Mouse (Mus musculus): Measurements from ENCODE around the gene Gm5134. TPM values are rescaled to one million over a fixed set of nuclear protein-coding genes. Genes with fewer than 3 reads are reported as not detected.

The Gm5134 gene
- polyA plus RNA-seq, 1 experiment from 2014 or later: not detected

GRCm38 (mm10) chr10:75936909-75937667 is 17.2 kb upstream of the Gm5134 start:
- 36% methylated on average over 18 of the region's 18 CpGs for WGBS
- no peaks in the 10 kb centered on the region for H3K36me3 ChIP-seq (ENCODE audit: control insufficient read depth, insufficient read depth)
- H3K4me1 ChIP-seq (replicated peaks; ENCODE audit: control insufficient read depth, insufficient read depth, low read length): peaks cover 20% of the 10 kb centered on the region
- 0 out of 2 replicates have a peak, but pooled peaks have one; percentile 4 for ATAC-seq
- H3K27ac ChIP-seq (ENCODE audit: low read length): no peak overlapping the region
- H3K9ac ChIP-seq (replicated peaks; ENCODE audit: low read depth, low read length): 0 out of 2 replicates have a peak overlapping the region, but pooled peaks have one; percentile 13
- no peak overlapping the region for H3K4me2 ChIP-seq (ENCODE audit: low read length)
- no peaks in the 10 kb centered on the region for H3K9me3 ChIP-seq (ENCODE audit: control insufficient read depth, low read length)
- H3K27me3 ChIP-seq (replicated peaks; ENCODE audit: control insufficient read depth, insufficient read depth, low read length): peaks cover 9% of the 10 kb centered on the region; the same call in 1 of the 2 replicates
- H3K4me3 ChIP-seq (replicated peaks; ENCODE audit: low read length): no peak overlapping the region

- H3K4me1 ChIP-seq (replicated peaks; ENCODE audit: control insufficient read depth, insufficient read depth, low read length): peaks cover 11% of the 10 kb centered on the region
- H3K36me3 ChIP-seq (ENCODE audit: control insufficient read depth, insufficient read depth): no peaks in the 10 kb centered on the region
- no peak overlapping the region for H3K27ac ChIP-seq (ENCODE audit: low read length)
- no peak overlapping the region for H3K9ac ChIP-seq (replicated peaks; ENCODE audit: low read depth, low read length)
- WGBS: 54% methylated on average over 10 of the region's 10 CpGs
- H3K4me3 ChIP-seq (replicated peaks; ENCODE audit: low read length): no peak overlapping the region
- ATAC-seq: no peak
- peaks cover 9% of the 10 kb centered on the region; the same call in 1 of the 2 replicates for H3K27me3 ChIP-seq (replicated peaks; ENCODE audit: control insufficient read depth, insufficient read depth, low read length)
- H3K9me3 ChIP-seq (ENCODE audit: control insufficient read depth, low read length): no peaks in the 10 kb centered on the region
- no peak overlapping the region for H3K4me2 ChIP-seq (ENCODE audit: low read length)
These were observed 16.3 kb upstream of the Gm5134 start for GRCm38 (mm10) chr10:75937851-75938643.

GRCm38 (mm10) chr10:75939481-75940234 is 14.7 kb upstream of the Gm5134 start:
- no peak for ATAC-seq
- H3K4me1 ChIP-seq (replicated peaks; ENCODE audit: control insufficient read depth, insufficient read depth, low read length): peaks cover 20% of the 10 kb centered on the region
- 57% methylated on average over 9 of the region's 9 CpGs for WGBS

GRCm38 (mm10) chr10:75940520-75940919 is 13.8 kb upstream of the Gm5134 start, which contains the start of gene Gm867:
Gene Gm867 (minus strand): TSS chr10:75940672.
- H3K27ac ChIP-seq (ENCODE audit: low read length): no peak within 1 kb of the TSS
- H3K4me3 ChIP-seq (replicated peaks; ENCODE audit: low read length): no peak within 1 kb of the TSS
- H3K9me3 ChIP-seq (ENCODE audit: control insufficient read depth, low read length): no peaks in the 10 kb centered on the region
- no peak within 1 kb of the TSS for H3K9ac ChIP-seq (replicated peaks; ENCODE audit: low read depth, low read length)
- ATAC-seq: no peak
- H3K4me1 ChIP-seq (replicated peaks; ENCODE audit: control insufficient read depth, insufficient read depth, low read length): peaks cover 16% of the 10 kb centered on the region
- H3K36me3 ChIP-seq (ENCODE audit: control insufficient read depth, insufficient read depth): no peaks in the 10 kb centered on the region
- WGBS: 82% methylated on average over 5 of the region's 5 CpGs
- H3K27me3 ChIP-seq (replicated peaks; ENCODE audit: control insufficient read depth, insufficient read depth, low read length): peaks cover 7% of the 10 kb centered on the region; the same call in 1 of the 2 replicates
- H3K4me2 ChIP-seq (ENCODE audit: low read length): no peak within 1 kb of the TSS

More at GRCm38 (mm10) chr10:75939481-75940234, 14.7 kb upstream of the Gm5134 start:
- no peak overlapping the region for H3K4me3 ChIP-seq (replicated peaks; ENCODE audit: low read length)
- no peak overlapping the region for H3K4me2 ChIP-seq (ENCODE audit: low read length)
- H3K27me3 ChIP-seq (replicated peaks; ENCODE audit: control insufficient read depth, insufficient read depth, low read length): peaks cover 9% of the 10 kb centered on the region; the same call in 1 of the 2 replicates
- no peak overlapping the region for H3K9ac ChIP-seq (replicated peaks; ENCODE audit: low read depth, low read length)
- H3K36me3 ChIP-seq (ENCODE audit: control insufficient read depth, insufficient read depth): no peaks in the 10 kb centered on the region
- H3K27ac ChIP-seq (ENCODE audit: low read length): no peak overlapping the region
- H3K9me3 ChIP-seq (ENCODE audit: control insufficient read depth, low read length): no peaks in the 10 kb centered on the region

GRCm38 (mm10) chr10:75941042-75941824 is 13.1 kb upstream of the Gm5134 start:
- no peak overlapping the region for H3K27ac ChIP-seq (ENCODE audit: low read length)
- ATAC-seq: no peak
- no peaks in the 10 kb centered on the region for H3K9me3 ChIP-seq (ENCODE audit: control insufficient read depth, low read length)
- WGBS: 59% methylated on average over 9 of the region's 9 CpGs
- no peak overlapping the region for H3K4me3 ChIP-seq (replicated peaks; ENCODE audit: low read length)
- H3K4me1 ChIP-seq (replicated peaks; ENCODE audit: control insufficient read depth, insufficient read depth, low read length): peaks cover 9% of the 10 kb centered on the region
- H3K4me2 ChIP-seq (ENCODE audit: low read length): no peak overlapping the region
- no peak overlapping the region for H3K9ac ChIP-seq (replicated peaks; ENCODE audit: low read depth, low read length)
- peaks cover 7% of the 10 kb centered on the region; the same call in 1 of the 2 replicates for H3K27me3 ChIP-seq (replicated peaks; ENCODE audit: control insufficient read depth, insufficient read depth, low read length)
- H3K36me3 ChIP-seq (ENCODE audit: control insufficient read depth, insufficient read depth): no peaks in the 10 kb centered on the region

- no peaks in the 10 kb centered on the region for H3K9me3 ChIP-seq (ENCODE audit: control insufficient read depth, low read length)
- no peak for ATAC-seq
- H3K4me2 ChIP-seq (ENCODE audit: low read length): no peak within 1 kb of the TSS
- H3K4me1 ChIP-seq (replicated peaks; ENCODE audit: control insufficient read depth, insufficient read depth, low read length): peaks cover 8% of the 10 kb centered on the region
- no peak within 1 kb of the TSS for H3K9ac ChIP-seq (replicated peaks; ENCODE audit: low read depth, low read length)
- no peak within 1 kb of the TSS for H3K27ac ChIP-seq (ENCODE audit: low read length)
- WGBS: 82% methylated on average over 15 of the region's 15 CpGs
- H3K36me3 ChIP-seq (ENCODE audit: control insufficient read depth, insufficient read depth): no peaks in the 10 kb centered on the region
- H3K4me3 ChIP-seq (replicated peaks; ENCODE audit: low read length): no peak within 1 kb of the TSS
- no peaks in the 10 kb centered on the region for H3K27me3 ChIP-seq (replicated peaks; ENCODE audit: control insufficient read depth, insufficient read depth, low read length)
These were observed 11.4 kb upstream of the Gm5134 start, which contains the start of gene Vpreb3 for GRCm38 (mm10) chr10:75942736-75943477. Gene Vpreb3 (plus strand): TSS chr10:75943057.

GRCm38 (mm10) chr10:75944066-75944772 is 10.1 kb upstream of the Gm5134 start:
- peak; percentile 45; the same call in 1 of the 2 replicates for ATAC-seq
- Histone ChIP-seq H3K9ac (replicated peaks; ENCODE audit: low read depth, low read length) (no peak overlapping the region), H3K9me3 (ENCODE audit: control insufficient read depth, low read length) (no peaks in the 10 kb centered on the region), H3K36me3 (ENCODE audit: control insufficient read depth, insufficient read depth) (no peaks in the 10 kb centered on the region), H3K27ac (ENCODE audit: low read length) (no peak overlapping the region), H3K27me3 (replicated peaks; ENCODE audit: control insufficient read depth, insufficient read depth, low read length) (0 out of 2 replicates have a peak, but pooled peaks cover 2% of the 10 kb centered on the region), H3K4me3 (replicated peaks; ENCODE audit: low read length) (no peak overlapping the region), H3K4me2 (ENCODE audit: low read length) (no peak overlapping the region), H3K4me1 (replicated peaks; ENCODE audit: control insufficient read depth, insufficient read depth, low read length) (peaks cover 8% of the 10 kb centered on the region)
- 16% methylated on average over 11 of the region's 11 CpGs for WGBS
